Comparison of ENCODE assay signal across 14 mouse cellular contexts in the genomic region with DNA sequence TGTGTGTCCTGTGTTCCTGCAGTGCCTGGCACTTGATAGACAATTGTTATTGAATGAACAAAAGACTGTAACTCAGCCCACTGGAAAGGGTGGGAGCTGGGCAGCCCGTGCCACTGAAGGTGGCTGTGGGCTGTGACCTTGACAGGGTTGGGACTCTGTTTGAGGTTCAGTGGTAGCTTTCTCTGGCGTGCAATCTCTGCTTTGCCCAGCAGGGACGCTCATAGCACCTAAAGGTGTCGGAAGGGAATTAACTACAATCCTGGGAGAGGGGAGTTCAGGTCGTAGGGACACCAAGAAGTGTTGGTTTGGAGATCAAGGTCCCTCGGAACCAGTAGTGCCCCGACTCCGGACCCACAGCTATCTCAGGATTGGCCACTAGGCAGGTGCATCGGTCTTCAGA. TPM values are rescaled to one million over a fixed set of nuclear protein-coding genes. Genes with fewer than 3 reads are reported as not detected.
A peak's percentile ranks its signal among the peaks of the same experiment; 100 is the strongest.
DNase-seq lines count a peak whose midpoint lies in the region; ATAC-seq and TF ChIP-seq lines count a peak whose summit lies in the region.
"Had no signal": no experiment of that assay in that cellular context is flagged by ENCODE, and none has a peak within 500 bp of the region (broad histone marks: within the 10 kb centered on the region; RNA-seq: fewer than 3 reads in every experiment).

No protein-coding gene starts in this region.

- DNase-seq in gastrocnemius, adult 2 months = no peak
- DNase-seq in gastrocnemius, adult 18-20 months (ENCODE audit: low spot score) = no peak
- no peak for DNase-seq in liver, embryonic 14.5 days (ENCODE audit: low read depth in 3 of 3, low spot score in 3 of 3)
- peak; percentile 36 for DNase-seq in induced T-regulatory cell, adult 2 months (ENCODE audit: low read depth)
- DNase-seq in spleen, adult 12 weeks (ENCODE audit: low spot score) = no peak
- DNase-seq: embryo, embryonic 11 days; layer of hippocampus, adult 9-11 months; right cerebral cortex, postnatal 25 days had no signal

- intact Hi-C loops in gastrocnemius, adult 2 months (cut with DNase I) = no loop called here

- no peak for ATAC-seq in liver, embryonic 14.5 days (ENCODE audit: insufficient read depth)
- no peak for ATAC-seq in liver, embryonic 12.5 days
- ATAC-seq in CD4-positive, CD25-positive, alpha-beta regulatory T cell, adult 4 months = no peak

- H3K27me3 ChIP-seq in liver, embryonic 14.5 days (ENCODE audit: control insufficient read depth, insufficient read depth, low read length) = no peaks in the 10 kb centered on the region
- H3K27me3 ChIP-seq in liver, embryonic 12.5 days (replicated peaks) = peaks cover 4% of the 10 kb centered on the region; the same call in 1 of the 2 replicates
- no peaks in the 10 kb centered on the region for H3K27me3 ChIP-seq in E14TG2a.4 (ENCODE audit: insufficient read depth, low read length)
- H3K27me3 ChIP-seq: neural tube, embryonic 15.5 days had no signal

- no peak for TF ChIP-seq EP300 in liver, embryonic 14.5 days (IDR thresholded peaks at IDR 0.05; ENCODE audit: low read depth)

- H3K4me3 ChIP-seq in gastrocnemius, adult 2 months = no peak overlapping the region
- no peak overlapping the region for H3K4me3 ChIP-seq in liver, embryonic 14.5 days (ENCODE audit: insufficient read depth in 1 of 2, low read depth in 2 of 2, low read length in 2 of 2)
- no peak overlapping the region for H3K4me3 ChIP-seq in liver, embryonic 12.5 days
- no peak overlapping the region for H3K4me3 ChIP-seq in E14TG2a.4 (replicated peaks; ENCODE audit: low read length)
- H3K4me3 ChIP-seq: erythroblast, embryonic 14.5 days; neural tube, embryonic 15.5 days had no signal

- no peaks in the 10 kb centered on the region for H3K9me3 ChIP-seq in liver, embryonic 14.5 days (ENCODE audit: control insufficient read depth, low read length)
- no peaks in the 10 kb centered on the region for H3K9me3 ChIP-seq in liver, embryonic 12.5 days (replicated peaks)
- peaks cover under 1% of the 10 kb centered on the region; the same call in 1 of the 2 replicates for H3K9me3 ChIP-seq in E14TG2a.4 (ENCODE audit: low read length)
- H3K9me3 ChIP-seq: neural tube, embryonic 15.5 days had no signal

- no peak overlapping the region for H3K4me2 ChIP-seq in liver, embryonic 14.5 days (ENCODE audit: low read depth)
- no peak overlapping the region for H3K4me2 ChIP-seq in liver, embryonic 12.5 days
- H3K4me2 ChIP-seq: neural tube, embryonic 15.5 days had no signal

- TF ChIP-seq CTCF in gastrocnemius, adult 2 months (IDR thresholded peaks at IDR 0.05) = peak; percentile 37
- TF ChIP-seq CTCF in liver, embryonic 14.5 days (IDR thresholded peaks at IDR 0.05; ENCODE audit: low read depth) = peak; percentile 32; the same call in 1 of the 2 replicates
- TF ChIP-seq CTCF in E14TG2a.4 (conservative IDR thresholded peaks at IDR 0.05; ENCODE audit: low read length) = peak; percentile 44

- H3K27ac ChIP-seq in gastrocnemius, adult 2 months = no peak overlapping the region
- no peak overlapping the region for H3K27ac ChIP-seq in liver, embryonic 14.5 days
- no peak overlapping the region for H3K27ac ChIP-seq in liver, embryonic 12.5 days
- H3K27ac ChIP-seq: neural tube, embryonic 15.5 days had no signal

- H3K4me1 ChIP-seq in liver, embryonic 14.5 days (replicated peaks; ENCODE audit: control insufficient read depth in 2 of 2, insufficient read depth in 2 of 2, low read length in 1 of 2) = no peaks in the 10 kb centered on the region
- H3K4me1 ChIP-seq in liver, embryonic 12.5 days = peaks cover 5% of the 10 kb centered on the region
- peaks cover 42% of the 10 kb centered on the region for H3K4me1 ChIP-seq in E14TG2a.4 (replicated peaks; ENCODE audit: low read depth, low read length)
- H3K4me1 ChIP-seq: neural tube, embryonic 15.5 days had no signal

- WGBS in liver, embryonic 14.5 days (ENCODE audit: insufficient replicate concordance) = 56% methylated on average over 9 of the region's 9 CpGs
- WGBS in liver, embryonic 12.5 days (ENCODE audit: insufficient replicate concordance) = 51% methylated on average over 9 of the region's 9 CpGs

- no peaks in the 10 kb centered on the region for H3K36me3 ChIP-seq in liver, embryonic 14.5 days (replicated peaks; ENCODE audit: control insufficient read depth, insufficient read depth, low read depth)
- H3K36me3 ChIP-seq in liver, embryonic 12.5 days = no peaks in the 10 kb centered on the region
- H3K36me3 ChIP-seq in E14TG2a.4 (ENCODE audit: insufficient read depth, low read length) = no peaks in the 10 kb centered on the region
- H3K36me3 ChIP-seq: neural tube, embryonic 15.5 days had no signal

- no peak overlapping the region for H3K9ac ChIP-seq in liver, embryonic 14.5 days (replicated peaks)
- H3K9ac ChIP-seq in liver, embryonic 12.5 days = no peak overlapping the region
- H3K9ac ChIP-seq: neural tube, embryonic 15.5 days had no signal

RNA-seq across cellular contexts. Expression of gene Nphp4, which starts 35.6 kb away (rescaled TPM):
- under 1 TPM; 0.48 to 0.53 TPM for total RNA-seq in gastrocnemius, adult 2 months (2021)
- 1 to 10 TPM in 1 of 2 experiments, under 1 TPM in 1; 0.85 to 1.1 TPM for total RNA-seq in gastrocnemius, adult 18-20 months (2021)
- polyA plus RNA-seq in liver, embryonic 14.5 days (2012; rRNA removed) = 0.11 and 0.13 TPM in 2 replicates
- polyA plus RNA-seq in liver, embryonic 14.5 days (2014; fragmentation: Nextera tagmentation; extraction: Ambion mirVana) = 0.24 TPM in 1 of 2 replicates, not detected in the other
- polyA plus RNA-seq in liver, embryonic 12.5 days (2016; fragmentation: Nextera tagmentation; extraction: Ambion mirVana) = 0.39 and 0.41 TPM in 2 replicates
- under 1 TPM in 1 of 2 experiments, not detected in 1; 0.30 TPM for polyA plus RNA-seq in CD4-positive, CD25-positive, alpha-beta regulatory T cell, adult 4 months (2017; shearing (Covaris generic))
- total RNA-seq: monocyte, adult 5-6 weeks had no signal

RNA-seq across cellular contexts. Expression of gene Kcnab2, which starts 36.8 kb away (rescaled TPM):
- 1 to 10 TPM in 1 of 2 experiments, under 1 TPM in 1; 0.51 to 1.6 TPM for total RNA-seq in gastrocnemius, adult 2 months (2021)
- 1 to 10 TPM in 1 of 2 experiments, under 1 TPM in 1; 0.95 to 1.2 TPM for total RNA-seq in gastrocnemius, adult 18-20 months (2021)
- 3.2 and 3.3 TPM in 2 replicates for polyA plus RNA-seq in liver, embryonic 14.5 days (2012; rRNA removed)
- polyA plus RNA-seq in liver, embryonic 14.5 days (2014; fragmentation: Nextera tagmentation; extraction: Ambion mirVana) = 5.9 and 6.3 TPM in 2 replicates
- polyA plus RNA-seq in liver, embryonic 12.5 days (2016; fragmentation: Nextera tagmentation; extraction: Ambion mirVana) = 8.3 and 9.3 TPM in 2 replicates
- polyA plus RNA-seq in CD4-positive, CD25-positive, alpha-beta regulatory T cell, adult 4 months (2017; shearing (Covaris generic)) = 100 to 1,000 TPM in 1 of 2 experiments, 10 to 100 TPM in 1; 99.7 to 140 TPM
